Mouse (Mus musculus) megakaryocyte, embryonic 14.5 days (primary cell): ENCODE data around the gene Flcn.

Source experiments
- FLI1 ChIP-seq: IDR thresholded peaks from 2 replicates; pipeline ENCODE4 v1.6.1; 2012; ENCODE audit warnings: low read length, inconsistent platforms, mixed read lengths
- GATA1 ChIP-seq: IDR thresholded peaks from 3 replicates; pipeline ENCODE4 v1.6.1; 2012; ENCODE audit warnings: mixed read lengths, low read length, inconsistent platforms, borderline replicate concordance

- no peak for TF ChIP-seq GATA1
- TF ChIP-seq FLI1, result no peak
These were observed 38.4 kb upstream of the Flcn start for GRCm38 (mm10) chr11:59847891-59848884.
